Mouse (Mus musculus): ENCODE measurements at regions not wholly inside any gene's neighbourhood (a gene's known extent, or its start where the extent isn't known, plus 50 kb on each side); places are given as distances from the start of the nearest gene placed in this dataset.

DNA sequence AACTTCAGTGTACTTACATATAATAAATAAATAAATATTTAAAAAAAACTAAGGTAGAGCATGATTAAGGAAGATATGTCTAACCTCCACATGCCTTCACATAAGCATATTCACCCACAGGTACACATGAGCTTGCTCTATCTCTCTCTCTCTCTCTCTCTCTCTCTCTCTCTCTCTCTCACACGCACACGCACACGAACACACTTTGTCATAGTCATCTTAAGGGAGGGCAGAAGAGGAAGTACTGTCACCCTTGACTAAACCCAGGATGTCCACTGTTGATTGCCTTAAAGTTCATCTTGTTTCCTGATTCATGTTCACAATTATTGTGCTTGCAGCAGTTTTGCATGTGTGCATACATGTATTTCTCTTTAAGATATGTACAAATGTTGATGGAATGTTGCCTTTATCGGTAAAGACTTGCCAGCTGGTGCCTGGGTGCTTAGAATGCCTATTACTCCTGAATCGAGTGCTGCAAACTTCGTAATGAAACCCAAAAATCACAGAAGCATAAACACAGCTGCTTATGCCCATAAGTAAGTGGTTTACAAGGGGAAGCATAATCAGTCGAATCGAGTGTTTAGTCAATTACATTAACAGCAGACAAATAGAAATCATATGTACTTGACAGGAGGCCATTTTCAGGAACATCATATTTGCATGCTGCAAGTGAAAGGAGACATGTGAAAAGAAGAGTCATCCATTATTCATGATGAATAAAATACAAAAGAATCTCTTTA is 84.3 kb downstream of the Tmem168 start:
- DNase-seq (ENCODE audit: low spot score in 2 of 2) = peak in 1 of 2 experiments; percentile 14

DNA sequence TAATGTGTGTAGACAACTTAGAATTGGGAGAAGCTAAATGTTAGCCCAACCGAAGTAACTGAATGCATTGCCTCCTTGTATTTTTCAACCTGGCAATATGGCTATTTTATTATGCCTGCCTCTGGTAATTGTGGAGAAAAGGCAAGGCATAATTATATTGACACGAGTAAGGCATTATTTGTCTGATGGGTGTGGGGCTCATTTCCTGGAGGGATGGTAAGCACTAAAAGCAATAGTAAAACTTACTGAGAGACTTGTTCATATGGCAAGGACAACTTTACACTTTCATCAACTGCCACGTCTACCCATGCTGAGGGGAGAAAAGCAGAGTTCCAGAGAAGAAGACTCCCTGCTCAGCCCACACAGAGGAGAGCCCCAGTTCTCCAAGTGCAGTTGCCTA is 93.8 kb downstream of the Tmem168 start:
- no peak for DNase-seq (ENCODE audit: low spot score in 2 of 2)

DNA sequence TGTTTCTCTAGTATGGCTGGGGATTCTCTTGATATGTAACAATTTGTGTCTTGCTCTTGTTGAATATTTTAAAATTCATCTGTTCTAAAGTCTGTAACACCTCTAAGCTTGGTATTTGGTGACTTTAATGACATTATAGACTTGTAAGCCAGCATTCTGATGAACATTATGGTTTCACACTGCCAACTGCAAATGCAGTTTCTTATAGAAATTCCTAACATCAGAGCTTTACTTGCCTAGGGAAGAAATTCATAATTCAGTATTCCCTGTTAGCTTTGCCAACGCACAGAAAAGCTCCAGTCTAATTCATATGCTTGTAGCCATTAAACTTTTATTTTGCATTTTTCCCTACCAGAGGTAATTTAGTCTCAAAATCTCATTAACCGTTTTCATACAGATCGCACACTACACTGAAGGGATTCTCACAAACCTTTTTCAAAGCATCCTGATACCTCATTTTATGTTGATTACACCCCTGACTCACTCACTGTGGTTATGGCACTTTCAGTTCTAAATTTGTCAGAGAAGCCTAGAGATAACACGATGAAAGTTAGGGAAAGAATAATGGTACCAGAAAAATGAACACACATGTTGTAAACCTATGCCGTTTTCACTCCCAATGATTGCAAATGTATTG is 131.3 kb downstream of the Tmem168 start:
- no peak for DNase-seq (ENCODE audit: low spot score in 2 of 2)

DNA sequence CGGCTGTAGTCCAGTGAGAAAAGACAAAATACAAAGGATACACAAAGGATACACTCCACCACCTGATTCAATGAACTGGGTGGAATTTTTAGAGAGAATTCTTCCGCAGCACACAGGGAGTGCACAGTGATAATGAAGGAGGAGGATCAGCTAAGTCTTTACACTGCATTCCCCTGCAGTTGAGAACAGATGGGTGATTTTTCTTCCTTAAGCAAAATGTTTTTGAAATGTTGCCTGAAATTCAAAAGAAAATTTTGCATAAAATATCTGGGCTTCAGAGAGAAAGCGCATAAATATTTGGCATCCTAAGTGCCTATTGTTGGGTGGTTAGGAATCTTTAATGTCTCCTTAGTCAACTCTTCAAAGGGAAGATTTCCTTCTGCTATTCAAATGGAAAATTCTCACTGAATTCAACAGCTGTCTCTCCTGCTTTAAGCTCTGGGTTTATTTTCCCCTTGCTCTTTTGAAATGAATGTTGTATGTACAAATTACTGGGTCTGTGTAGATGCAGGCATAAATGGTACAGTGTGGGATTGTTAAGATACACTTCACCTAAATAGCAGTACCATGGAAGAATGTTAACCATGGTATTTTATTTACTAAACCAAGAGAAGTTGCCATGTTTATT is 158.6 kb downstream of the Tmem168 start:
- DNase-seq (ENCODE audit: low spot score in 2 of 2) = peak in 1 of 2 experiments; percentile 31

DNA sequence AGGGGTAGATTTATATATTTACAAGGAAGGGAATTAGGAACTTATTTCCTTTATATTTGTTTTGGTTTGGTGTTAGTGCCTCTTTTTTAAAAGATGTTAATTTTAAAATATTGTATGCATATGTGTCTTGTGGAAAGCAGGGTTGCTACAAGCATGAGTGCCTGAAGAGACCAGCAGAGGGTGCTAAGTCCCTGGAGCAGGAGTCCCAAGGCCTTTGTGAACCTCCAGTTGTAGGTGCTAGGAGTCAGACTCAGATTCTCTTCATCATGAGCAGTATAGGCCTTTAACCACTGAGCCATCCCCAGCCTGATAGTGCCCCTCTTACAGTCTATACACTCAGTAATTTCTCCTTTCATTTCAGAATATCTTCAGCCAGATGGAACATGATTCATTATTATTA is 189.0 kb upstream of the Vwde start:
- DNase-seq (ENCODE audit: low spot score in 2 of 2) = peak in 1 of 2 experiments; percentile 4

DNA sequence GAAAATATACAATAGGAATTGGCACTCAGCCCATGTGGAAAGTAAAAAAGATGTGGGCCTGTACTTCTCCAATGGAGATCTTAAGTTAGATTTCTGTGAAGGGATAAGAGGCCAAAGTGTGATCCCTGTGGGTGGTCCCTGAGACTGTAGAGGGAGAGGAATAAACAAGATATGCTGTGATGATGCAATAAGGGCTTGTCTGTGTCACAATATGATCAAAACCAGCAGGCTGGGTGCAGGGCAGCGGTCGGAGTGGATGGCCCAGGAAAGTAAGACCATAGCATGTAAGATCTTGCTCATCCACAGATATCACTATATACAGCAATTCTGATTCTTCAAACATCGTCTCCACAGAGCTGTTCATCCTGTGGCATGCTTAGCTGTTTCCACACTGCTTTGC is 188.3 kb upstream of the Vwde start:
- no peak for DNase-seq (ENCODE audit: low spot score in 2 of 2)

DNA sequence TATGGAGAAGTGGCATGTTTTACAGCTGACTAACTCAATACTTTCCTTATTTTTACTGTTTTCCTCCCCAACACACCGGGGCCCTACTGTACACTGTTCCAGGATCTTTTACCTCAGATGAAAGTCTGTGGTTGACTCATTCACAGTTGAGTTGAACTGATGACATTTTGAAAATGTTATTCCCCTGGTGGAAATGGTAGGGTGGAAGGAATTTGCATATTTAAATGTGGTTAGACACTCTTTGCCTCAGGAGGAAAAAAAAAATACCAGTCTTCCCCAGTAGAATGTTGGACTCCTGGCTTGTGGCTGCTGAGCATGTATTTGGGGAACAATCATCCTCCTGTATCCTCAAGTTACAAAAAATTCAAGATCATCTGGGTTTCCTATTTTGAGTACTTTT is 159.7 kb upstream of the Vwde start:
- no peak for DNase-seq (ENCODE audit: low spot score in 2 of 2)

DNA sequence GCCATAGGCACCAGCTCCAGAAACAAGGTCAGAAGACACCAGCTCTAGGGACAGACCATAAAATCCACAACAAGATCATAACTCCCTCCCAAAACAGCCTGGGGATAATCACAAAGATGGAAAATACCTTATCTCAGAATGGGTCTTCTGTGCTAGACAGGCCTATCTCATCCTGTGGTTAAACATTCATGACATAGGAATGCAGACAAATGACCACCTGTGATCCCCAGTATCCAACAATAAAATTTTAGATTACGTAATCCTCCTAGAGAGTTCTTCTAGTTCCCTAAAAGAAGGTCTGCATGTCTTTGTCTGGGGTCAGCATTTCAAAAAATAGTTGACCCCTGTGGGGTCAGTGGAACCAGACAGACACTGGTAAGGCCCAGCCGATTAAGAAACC is 158.4 kb upstream of the Vwde start:
- no peak for DNase-seq (ENCODE audit: low spot score in 2 of 2)

DNA sequence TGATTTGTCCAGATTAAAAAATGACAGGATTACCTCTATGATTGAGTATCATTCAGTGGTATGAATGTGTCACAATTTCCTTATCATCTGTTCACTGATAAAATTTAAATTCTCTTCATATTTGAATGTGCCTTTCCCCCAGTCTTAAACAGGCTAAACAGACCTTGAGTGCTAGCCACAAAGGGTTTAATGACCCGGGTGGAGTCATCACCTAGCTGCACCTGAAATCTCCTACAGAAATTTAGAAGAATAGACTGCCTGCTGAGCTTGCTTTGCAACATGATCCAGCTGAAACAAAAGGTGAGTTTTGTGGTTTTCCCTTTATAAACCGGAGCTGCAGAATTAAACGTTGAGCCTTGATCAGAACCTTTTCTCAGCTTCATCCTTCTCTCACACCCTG is 156.1 kb upstream of the Vwde start:
- no peak for DNase-seq (ENCODE audit: low spot score in 2 of 2)

DNA sequence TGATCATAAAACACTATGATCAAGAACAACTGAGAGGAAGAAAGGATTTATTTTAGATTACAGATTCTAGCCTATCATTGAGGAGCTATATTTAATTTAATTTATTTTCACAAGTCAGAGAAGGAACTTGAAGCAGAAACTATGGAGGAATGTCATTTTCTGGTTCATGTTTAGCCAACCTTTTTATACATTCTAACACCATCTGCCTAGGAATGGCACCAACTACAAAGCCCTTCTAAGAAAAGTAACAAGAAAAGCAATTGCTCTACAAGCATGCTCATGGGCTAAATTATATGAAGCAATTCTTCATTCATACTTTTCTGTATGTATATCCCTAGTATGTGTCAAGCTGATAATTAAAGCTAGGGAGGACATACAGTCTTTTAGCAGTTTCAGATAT is 155.0 kb upstream of the Vwde start:
- DNase-seq (ENCODE audit: low spot score in 2 of 2) = no peak

DNA sequence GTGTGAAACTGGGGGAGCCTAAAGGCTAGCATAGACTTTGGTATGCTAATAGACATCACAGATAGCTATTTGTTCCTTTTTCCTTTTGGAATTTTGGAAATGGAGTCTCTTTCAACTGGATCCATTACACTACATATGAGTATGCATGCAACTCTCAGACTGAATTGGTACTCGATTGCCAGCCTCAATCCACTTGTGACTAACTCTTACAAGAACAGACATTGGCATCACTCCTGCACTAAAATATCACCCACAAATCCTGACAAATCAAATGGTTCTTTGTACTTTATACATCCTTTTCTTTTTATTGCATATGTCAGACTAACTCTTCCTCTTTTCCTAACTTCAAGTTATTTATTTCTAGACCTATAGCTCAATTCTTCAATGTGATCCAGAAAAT is 149.1 kb upstream of the Vwde start:
- DNase-seq (ENCODE audit: low spot score in 2 of 2) = no peak

DNA sequence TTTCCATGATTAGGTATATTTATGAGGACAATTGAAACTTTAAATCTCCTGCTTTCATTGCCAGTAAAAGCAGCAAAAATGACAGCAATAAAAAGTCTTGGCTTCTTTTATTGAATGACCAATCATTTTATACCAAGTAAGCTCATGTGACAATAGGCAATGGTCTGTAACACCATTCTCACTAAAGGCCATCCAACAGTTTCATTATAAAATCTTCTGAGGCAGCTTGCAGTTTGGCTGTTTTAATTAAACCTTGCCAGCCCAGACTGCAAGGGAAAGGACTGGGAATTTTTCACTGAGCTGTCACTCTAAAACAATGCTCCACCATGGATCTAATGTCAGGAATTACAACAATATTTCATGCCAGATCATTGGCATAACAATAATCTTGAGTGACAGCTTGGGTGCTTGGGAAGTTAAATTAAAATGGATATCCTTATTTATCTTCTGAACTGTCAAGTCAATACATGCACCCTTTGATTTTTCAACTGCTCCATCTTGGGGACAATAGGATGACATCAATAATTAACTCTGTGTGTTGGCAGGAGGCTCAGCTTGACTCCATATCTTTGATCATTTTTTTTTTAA is 145.0 kb upstream of the Vwde start:
- no peak for DNase-seq (ENCODE audit: low spot score in 2 of 2)

Data from layer of hippocampus, postnatal 14 days (tissue).